Mouse (Mus musculus) myocyte (in vitro differentiated cells): ENCODE results near the gene Zfp692.

Experiments
- CEBPB ChIP-seq: IDR thresholded peaks from 2 replicates; pipeline ENCODE4 v1.6.1; 2011; ENCODE audit warnings: mild to moderate bottlenecking, moderate library complexity; ENCODE audit not compliant: poor library complexity, insufficient read depth, severe bottlenecking
- E2F4 ChIP-seq: IDR thresholded peaks from one replicate; pipeline ENCODE4 v1.6.1; 2011; ENCODE audit warnings: mild to moderate bottlenecking, control low read depth, moderate library complexity; ENCODE audit not compliant: insufficient read depth
- MAX ChIP-seq: IDR thresholded peaks from one replicate; pipeline ENCODE4 v1.6.1; 2011; ENCODE audit warnings: low read depth, mild to moderate bottlenecking, control low read depth
- MYOG ChIP-seq, 3 experiments: IDR thresholded peaks; one replicate each; pipeline ENCODE4 v1.6.1; 2011; ENCODE audit warnings: control low read depth in 2 of 3, low read depth in 2 of 3, mild to moderate bottlenecking in 2 of 3; ENCODE audit not compliant: insufficient read length in 2 of 3, control insufficient read depth in 1 of 3, insufficient read depth in 1 of 3
- POLR2A ChIP-seq: IDR thresholded peaks from one replicate; pipeline ENCODE4 v1.6.1; 2011; ENCODE audit warnings: low read depth, mild to moderate bottlenecking, control low read depth, moderate library complexity; ENCODE audit not compliant: insufficient read length
- TCF12 ChIP-seq: IDR thresholded peaks from one replicate; pipeline ENCODE4 v1.6.1; 2011; ENCODE audit warnings: mild to moderate bottlenecking, control low read depth; ENCODE audit not compliant: poor library complexity, insufficient read depth, severe bottlenecking
- USF1 ChIP-seq: IDR thresholded peaks from one replicate; pipeline ENCODE4 v1.6.1; 2011; ENCODE audit warnings: low read depth, mild to moderate bottlenecking, control low read depth, moderate library complexity

DNA sequence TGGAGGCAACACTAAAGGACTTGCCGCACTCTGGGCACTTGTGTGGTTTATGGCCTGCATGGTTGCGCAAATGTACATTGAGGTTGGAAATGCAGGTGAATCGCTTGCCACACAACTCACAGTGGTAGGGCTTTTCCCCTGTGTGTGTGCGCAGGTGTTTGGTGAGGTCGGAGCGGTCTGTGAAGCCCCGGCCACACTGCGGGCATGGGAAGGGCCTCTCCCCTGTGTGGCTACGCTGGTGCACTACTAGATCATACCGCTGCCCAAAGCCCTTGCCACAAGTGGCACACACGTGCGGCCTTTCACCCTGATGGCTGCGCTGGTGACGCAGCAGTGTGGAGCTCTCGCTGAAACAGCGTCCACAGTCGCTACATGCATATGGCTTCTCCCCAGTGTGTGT, 9.5 kb downstream of the Zfp692 start:
- TF ChIP-seq POLR2A (peak; percentile 27), E2F4 (no peak), MYOG (IDR thresholded peaks at IDR 0.05; ENCODE audit: control insufficient read depth in 1 of 3, insufficient read depth in 1 of 3, insufficient read length in 2 of 3, low read depth in 2 of 3) (no peak), USF1 (no peak), MAX (no peak), CEBPB (no peak), TCF12 (no peak)
